Mouse (Mus musculus) embryonic facial prominence, embryonic 14.5 days (tissue): ENCODE results near the gene Casq1. TPM values are rescaled to one million over a fixed set of nuclear protein-coding genes. Genes with fewer than 3 reads are reported as not detected.

Experiments
- ATAC-seq: fragments of 200-750 bp; cut with Nextera tagmentation; 2 replicates; pipeline ENCODE4 v1.8.0; 2017; ENCODE audit warnings: low read depth, moderate number of reproducible peaks, moderate TSS enrichment
- DNase-seq: peaks from one replicate; pipeline ENCODE4 v3.0.0-alpha.2; 2015; ENCODE audit warnings: low spot score
- H3K27ac ChIP-seq: fragments of 300-500 bp; sonication (generic); replicated peaks from 2 replicates; pipeline ENCODE4 v1.5.1; 2014; ENCODE audit warnings: low read depth, mild to moderate bottlenecking, low read length, moderate library complexity
- H3K27me3 ChIP-seq: fragments of 300-500 bp; sonication (generic); replicated peaks from 2 replicates; pipeline ENCODE4 v1.6.1; 2014; ENCODE audit warnings: low read length; ENCODE audit not compliant: control insufficient read depth, insufficient read depth
- H3K36me3 ChIP-seq: fragments of 300-500 bp; sonication (generic); 2 replicates; pipeline ENCODE4 v1.6.1; 2014; ENCODE audit warnings: low read length, mixed read lengths; ENCODE audit not compliant: control insufficient read depth, insufficient read depth
- H3K4me1 ChIP-seq: fragments of 300-500 bp; sonication (generic); 2 replicates; pipeline ENCODE4 v1.6.1; 2014; ENCODE audit warnings: antibody characterized with exemption, low read length; ENCODE audit not compliant: control insufficient read depth, insufficient read depth
- H3K4me2 ChIP-seq: fragments of 300-500 bp; sonication (generic); 2 replicates; pipeline ENCODE4 v1.6.1; 2014; ENCODE audit warnings: low read depth, mild to moderate bottlenecking, low read length, moderate library complexity, mixed read lengths
- H3K4me3 ChIP-seq: fragments of 300-500 bp; sonication (generic); 2 replicates; pipeline ENCODE4 v1.5.1; 2014; ENCODE audit warnings: low read depth, mild to moderate bottlenecking, low read length
- H3K9ac ChIP-seq: fragments of 300-500 bp; sonication (generic); 2 replicates; pipeline ENCODE4 v1.6.1; 2014; ENCODE audit warnings: low read depth, mild to moderate bottlenecking, low read length, moderate library complexity, mixed read lengths
- H3K9me3 ChIP-seq: fragments of 300-500 bp; sonication (generic); 2 replicates; pipeline ENCODE4 v1.6.1; 2016; ENCODE audit warnings: low read length; ENCODE audit not compliant: control insufficient read depth
- WGBS: fragments of 180-500 bp; shearing (Covaris S2); extraction: QIAGEN DNeasy Blood & Tissue Kit; methylation state at CpG from one replicate; pipeline ENCODE4 v1.1.7; 2014; 5-methylcytosine and 5-hydroxymethylcytosine counted together
- polyA plus RNA-seq: library from polyadenylated mRNA; unstranded; fragments of >200 nt; fragmentation: Nextera tagmentation; extraction: Ambion mirVana; gene quantifications from 2 replicates; pipeline ENCODE4 v1.2.1, GENCODE M21; 2014

Casq1 gene
- polyA plus RNA-seq, 1 experiment from 2014 or later, result 74.3 TPM

DNA sequence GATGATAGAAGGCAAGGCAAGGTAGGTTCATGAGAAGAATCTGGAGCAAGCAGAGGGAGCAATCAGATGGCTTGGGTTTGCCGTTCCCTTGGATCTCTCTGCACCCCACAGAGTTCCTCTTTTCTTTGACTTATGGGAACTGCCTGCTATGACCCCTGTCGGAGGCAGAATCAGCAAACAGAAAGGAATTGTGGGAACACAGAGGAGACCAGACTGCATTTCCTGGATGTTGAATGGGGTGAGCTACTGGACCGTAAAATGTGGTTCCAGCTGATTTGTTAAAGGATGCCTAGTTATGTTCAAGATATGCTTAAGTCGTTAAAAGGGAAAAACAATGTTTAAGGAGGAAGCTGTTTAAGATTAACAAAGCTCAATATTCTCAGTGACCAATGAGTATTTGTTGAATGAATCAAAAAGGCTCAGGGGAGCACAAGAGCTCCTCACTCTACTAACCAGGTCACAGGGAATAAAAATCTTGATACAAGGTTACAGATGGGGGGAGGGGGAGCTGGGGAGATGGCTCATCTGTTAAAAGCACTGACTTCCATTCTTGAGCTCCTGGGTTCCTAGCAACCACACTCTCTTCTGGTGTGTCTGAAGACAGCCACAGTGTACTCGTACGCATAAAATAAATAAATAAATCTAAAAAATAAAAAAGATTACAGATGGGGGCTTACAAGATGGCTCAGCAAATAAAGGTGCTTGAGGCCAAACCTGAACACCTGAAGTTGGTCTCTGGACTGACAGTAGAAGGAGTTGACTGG lies 21.5 kb upstream of the Casq1 start:
- Histone ChIP-seq H3K4me1 (peaks cover 5% of the 10 kb centered on the region; the same call in 1 of the 2 replicates), H3K36me3 (no peaks in the 10 kb centered on the region), H3K9ac (no peak overlapping the region), H3K27ac (no peak overlapping the region), H3K4me2 (no peak overlapping the region), H3K9me3 (no peaks in the 10 kb centered on the region), H3K27me3 (peaks cover 12% of the 10 kb centered on the region), H3K4me3 (no peak overlapping the region)
- no peak for ATAC-seq
- 63% methylated on average over 6 of the region's 6 CpGs for WGBS
- no peak for DNase-seq

DNA sequence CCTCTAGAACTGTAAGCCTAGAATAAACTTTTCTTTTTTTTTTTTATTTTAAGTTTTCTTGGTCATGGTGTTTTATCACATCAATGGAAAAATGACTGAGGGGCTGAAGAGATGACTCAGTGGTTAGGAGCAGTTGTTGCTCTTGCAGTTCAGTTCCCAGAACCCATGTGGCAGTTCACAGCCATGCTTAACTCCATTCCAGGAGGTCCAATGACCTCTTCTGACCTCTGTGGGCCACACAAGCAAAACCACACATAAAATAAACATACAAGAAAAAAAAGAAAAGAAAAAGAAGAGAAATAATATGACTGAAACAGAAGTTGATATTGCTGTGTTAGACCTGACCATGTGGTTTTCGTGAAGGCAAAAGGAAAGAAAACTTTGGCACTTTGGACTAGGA lies 9.5 kb upstream of the Casq1 start:
- H3K9ac ChIP-seq, result no peak overlapping the region
- no peak overlapping the region for H3K4me3 ChIP-seq
- no peaks in the 10 kb centered on the region for H3K9me3 ChIP-seq
- 67% methylated on average over 1 of the region's 1 CpGs for WGBS
- no peak for DNase-seq
- H3K27ac ChIP-seq, result no peak overlapping the region
- H3K27me3 ChIP-seq, result no peaks in the 10 kb centered on the region
- H3K4me2 ChIP-seq, result no peak overlapping the region
- no peak for ATAC-seq
- H3K4me1 ChIP-seq, result no peaks in the 10 kb centered on the region
- no peaks in the 10 kb centered on the region for H3K36me3 ChIP-seq

DNA sequence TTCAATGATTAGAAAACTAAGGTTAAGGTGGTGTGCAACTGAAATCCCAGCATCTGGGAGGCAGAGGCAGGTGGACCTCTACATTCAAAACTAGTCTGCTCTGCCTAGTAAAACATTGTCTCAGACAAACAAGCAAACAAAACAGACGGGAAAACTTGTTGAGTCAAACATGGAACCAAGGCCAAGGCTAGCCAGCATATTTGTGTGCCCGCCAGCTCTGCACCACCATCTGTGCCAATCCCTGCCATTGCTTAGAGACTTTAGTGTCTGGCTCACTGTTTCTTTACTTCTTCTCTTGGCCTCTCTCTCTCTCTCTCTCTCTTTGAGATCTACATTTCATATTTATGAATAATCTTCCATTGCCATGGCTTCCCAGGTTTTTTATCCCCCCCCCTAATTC lies 8.5 kb upstream of the Casq1 start:
- H3K4me2 ChIP-seq, result no peak overlapping the region
- no peaks in the 10 kb centered on the region for H3K4me1 ChIP-seq
- no peak for ATAC-seq
- DNase-seq, result no peak
- no peaks in the 10 kb centered on the region for H3K9me3 ChIP-seq
- 78% methylated on average over 2 of the region's 2 CpGs for WGBS
- H3K4me3 ChIP-seq, result no peak overlapping the region
- H3K27ac ChIP-seq, result no peak overlapping the region
- H3K27me3 ChIP-seq, result no peaks in the 10 kb centered on the region
- no peaks in the 10 kb centered on the region for H3K36me3 ChIP-seq
- H3K9ac ChIP-seq, result no peak overlapping the region

DNA sequence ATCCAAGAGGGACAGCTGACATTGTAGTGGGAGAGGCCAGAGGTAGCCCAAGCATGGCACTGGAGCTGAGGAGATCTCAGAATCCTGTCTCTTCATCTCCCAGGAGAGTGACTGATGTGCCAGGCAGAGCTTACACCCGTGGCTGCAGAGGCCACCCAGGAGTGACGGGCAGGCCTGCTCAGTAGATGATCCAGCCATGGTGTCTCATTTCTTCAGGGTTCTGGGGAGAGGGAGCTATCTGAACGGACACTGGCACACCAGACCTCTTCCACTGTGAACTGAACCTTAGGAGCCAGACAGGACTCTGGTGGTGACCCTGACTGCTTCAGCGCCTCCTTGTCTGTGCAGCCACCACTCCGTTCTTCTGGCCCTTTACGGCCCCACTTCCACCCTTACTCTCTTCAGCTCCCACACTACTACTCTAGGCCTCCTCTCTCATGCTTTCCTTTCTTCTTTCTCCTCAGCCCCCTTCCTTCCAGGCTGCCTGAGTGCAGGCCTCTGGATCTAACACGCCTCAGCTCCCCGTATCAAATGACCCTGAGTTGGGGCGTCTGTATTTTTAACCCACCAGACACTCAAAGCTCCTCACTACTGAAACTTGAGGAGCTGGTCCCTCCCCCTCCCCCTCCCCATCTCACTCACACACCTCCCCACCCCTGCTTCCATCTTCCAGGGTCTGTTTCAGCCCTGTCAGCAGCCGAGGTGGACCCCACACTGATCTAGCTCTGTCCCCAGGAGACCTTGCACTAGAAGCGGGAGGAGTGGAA lies 1.8 kb upstream of the Casq1 start:
- Histone ChIP-seq H3K9me3 (no peaks in the 10 kb centered on the region), H3K4me2 (peak overlapping the region; percentile 21), H3K27ac (peak overlapping the region; percentile 92), H3K36me3 (no peaks in the 10 kb centered on the region), H3K9ac (peak overlapping the region; percentile 41), H3K27me3 (no peaks in the 10 kb centered on the region), H3K4me3 (no peak overlapping the region), H3K4me1 (peaks cover 38% of the 10 kb centered on the region)
- peak; percentile 77 for ATAC-seq
- WGBS, result 23% methylated on average over 11 of the region's 11 CpGs
- DNase-seq, result peak; percentile 86

DNA sequence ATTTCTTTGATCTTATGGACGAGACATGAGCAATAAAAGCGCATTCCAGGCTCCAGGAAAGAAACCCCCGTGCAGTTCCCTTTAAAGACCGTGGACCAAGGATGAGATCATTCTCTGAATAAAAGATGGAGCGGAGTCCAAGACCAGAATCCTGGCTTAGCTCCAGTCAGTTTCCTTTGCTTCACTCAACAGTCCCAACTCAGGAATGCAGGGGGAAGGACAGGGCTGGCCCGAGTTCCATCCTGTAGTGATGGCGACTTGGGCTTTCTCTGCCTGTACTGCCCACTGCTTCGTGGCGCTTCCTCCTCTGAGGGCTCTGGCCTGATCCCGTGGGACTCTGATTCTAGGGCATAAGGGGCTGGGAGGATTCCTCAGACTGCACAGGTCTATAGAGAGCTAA lies 746 bp upstream of the Casq1 start:
- peak; percentile 39; the same call in 1 of the 2 replicates for ATAC-seq
- Histone ChIP-seq H3K4me3 (no peak overlapping the region), H3K27ac (peak overlapping the region; percentile 92), H3K9ac (no peak overlapping the region), H3K4me1 (peaks cover 38% of the 10 kb centered on the region), H3K4me2 (no peak overlapping the region), H3K36me3 (no peaks in the 10 kb centered on the region), H3K27me3 (no peaks in the 10 kb centered on the region), H3K9me3 (no peaks in the 10 kb centered on the region)
- 21% methylated on average over 10 of the region's 10 CpGs for WGBS
- peak; percentile 94 for DNase-seq

DNA sequence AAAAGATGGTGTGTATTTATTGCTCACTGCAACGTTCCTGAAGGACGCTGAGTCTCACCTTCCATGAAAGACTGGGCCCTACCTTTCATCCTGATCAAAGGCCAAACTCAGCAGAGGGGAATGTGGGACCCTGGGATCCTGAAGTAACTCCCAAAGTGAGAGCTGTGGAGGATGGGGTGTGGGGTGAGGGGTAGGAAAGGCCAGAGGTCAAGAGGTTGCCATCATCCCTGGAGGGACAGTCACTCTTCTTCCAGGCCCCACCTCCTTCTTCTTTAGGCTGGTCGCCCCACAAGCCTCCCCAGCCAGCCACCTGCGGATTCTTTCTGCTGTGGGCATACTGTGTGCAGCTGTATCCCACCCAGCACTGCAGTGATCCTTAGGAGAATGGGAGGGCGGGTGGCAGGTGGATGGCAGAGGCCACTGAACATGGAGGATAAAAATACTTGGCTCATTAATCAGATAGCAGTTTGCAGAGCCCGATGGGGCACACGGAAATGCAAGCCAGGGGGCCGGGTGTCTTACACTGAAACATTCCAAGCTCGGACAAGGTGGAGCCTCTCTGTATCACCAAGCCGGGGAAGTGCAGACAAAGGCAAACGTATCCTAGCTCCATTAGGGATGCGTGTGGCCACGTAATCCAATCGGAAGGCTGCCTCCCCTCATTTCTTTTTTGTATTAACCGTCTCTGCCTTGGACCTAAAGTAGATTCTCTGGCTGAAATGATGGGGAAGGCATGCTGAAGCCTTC lies 1.3 kb downstream of the Casq1 start:
- Histone ChIP-seq H3K9me3 (no peaks in the 10 kb centered on the region), H3K36me3 (no peaks in the 10 kb centered on the region), H3K9ac (no peak overlapping the region), H3K4me3 (no peak overlapping the region), H3K4me1 (peaks cover 41% of the 10 kb centered on the region), H3K27ac (no peak overlapping the region), H3K4me2 (no peak overlapping the region), H3K27me3 (no peaks in the 10 kb centered on the region)
- ATAC-seq (no peak), DNase-seq (no peak)
- 57% methylated on average over 15 of the region's 15 CpGs for WGBS

DNA sequence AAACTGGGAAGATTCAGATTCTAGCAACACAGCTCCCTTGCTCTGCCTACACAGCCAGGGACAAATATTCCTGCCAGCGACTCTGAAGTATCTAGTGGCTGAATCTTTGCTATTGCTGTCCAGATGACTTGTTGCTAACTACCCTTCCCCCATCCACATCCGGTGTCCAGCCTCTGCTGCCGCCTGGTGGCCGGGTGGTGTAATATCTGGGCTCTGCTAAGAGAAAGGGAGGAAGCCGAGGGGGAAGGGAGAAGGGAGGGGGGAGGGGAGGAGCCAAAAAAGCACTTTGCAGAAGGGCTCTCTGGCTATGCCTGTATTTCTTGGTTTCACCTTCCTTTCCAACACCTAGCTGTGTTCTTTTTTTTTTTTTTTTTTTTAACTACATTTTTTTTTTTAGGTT lies 2.5 kb downstream of the Casq1 start:
- ATAC-seq, result peak; percentile 47
- peak overlapping the region; percentile 81 for H3K27ac ChIP-seq
- H3K4me2 ChIP-seq, result peak overlapping the region; percentile 47
- DNase-seq, result peak; percentile 90
- peak overlapping the region; percentile 52 for H3K9ac ChIP-seq
- H3K4me3 ChIP-seq, result peak overlapping the region; percentile 18; the same call in 1 of the 2 replicates
- H3K9me3 ChIP-seq, result no peaks in the 10 kb centered on the region
- H3K4me1 ChIP-seq, result peaks cover 42% of the 10 kb centered on the region
- no peaks in the 10 kb centered on the region for H3K36me3 ChIP-seq
- H3K27me3 ChIP-seq, result no peaks in the 10 kb centered on the region
- 2% methylated on average over 5 of the region's 5 CpGs for WGBS

DNA sequence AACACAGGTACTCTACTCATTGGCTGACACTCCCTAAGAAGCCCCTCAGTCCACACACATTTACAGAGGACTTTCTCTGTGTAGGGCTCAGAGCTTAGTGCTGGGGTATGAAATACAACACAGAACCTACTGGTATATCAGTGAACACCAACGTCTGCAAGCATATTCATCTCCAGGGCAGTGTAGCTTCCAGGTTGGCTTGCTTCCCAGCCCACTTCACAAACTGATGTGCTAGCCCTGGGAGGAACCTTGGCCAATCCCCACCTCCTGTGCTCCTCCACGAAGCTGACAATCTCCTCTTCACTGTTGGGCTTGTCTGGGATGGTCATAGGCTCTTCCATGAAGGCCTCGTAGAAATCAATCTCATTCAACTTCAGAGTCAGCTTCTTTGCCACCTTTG lies 4.9 kb downstream of the Casq1 start:
- DNase-seq (no peak), ATAC-seq (no peak)
- no peak overlapping the region for H3K4me2 ChIP-seq
- H3K27ac ChIP-seq, result no peak overlapping the region
- no peaks in the 10 kb centered on the region for H3K9me3 ChIP-seq
- H3K4me3 ChIP-seq, result no peak overlapping the region
- H3K9ac ChIP-seq, result no peak overlapping the region
- H3K4me1 ChIP-seq, result peaks cover 18% of the 10 kb centered on the region
- no peaks in the 10 kb centered on the region for H3K36me3 ChIP-seq
- WGBS, result 62% methylated on average over 3 of the region's 3 CpGs
- H3K27me3 ChIP-seq, result no peaks in the 10 kb centered on the region
